Mouse (Mus musculus) urinary bladder, postnatal 4 days (tissue): Measurements from ENCODE around the gene Ccdc77.
"Not testable (repeated sequence)": the region's sequence is repeated elsewhere in the genome, so short reads cannot be mapped to it uniquely, and the experiment has no call there.

ENCODE experiments used
- DNase-seq, 2 experiments: peaks; one replicate each; pipeline ENCODE4 v3.0.0; 2021 to 2022; ENCODE audit warnings: low spot score in 2 of 2

Ccdc77 gene

GRCm38 (mm10) chr6:120309787-120310186 lies 54.4 kb downstream of the Ccdc77 start:
- DNase-seq = no peak

- no peak for DNase-seq
Observed at GRCm38 (mm10) chr6:120309338-120309737, 54.8 kb downstream of the Ccdc77 start.

- DNase-seq = no peak
Observed at GRCm38 (mm10) chr6:120306859-120307594, 57.1 kb downstream of the Ccdc77 start.

- DNase-seq = no peak
Observed at GRCm38 (mm10) chr6:120302755-120303316, 61.3 kb downstream of the Ccdc77 start.

- DNase-seq = peak in 1 of 2 experiments; percentile 31
Observed at GRCm38 (mm10) chr6:120301137-120301536, 63.0 kb downstream of the Ccdc77 start.

- DNase-seq = not testable (repeated sequence)
Observed at GRCm38 (mm10) chr6:120296589-120296988, 67.6 kb downstream of the Ccdc77 start.

GRCm38 (mm10) chr6:120294785-120295133 lies 69.4 kb downstream of the Ccdc77 start:
- DNase-seq = peak; percentile 52 to 66

GRCm38 (mm10) chr6:120294056-120294784 lies 70.0 kb downstream of the Ccdc77 start, which contains the start of the genes D330020A13Rik and B4galnt3:
Gene D330020A13Rik, plus strand, starts transcription at chr6:120294364.
Gene B4galnt3, minus strand, starts transcription at chr6:120294559.
- DNase-seq = no peak

- no peak for DNase-seq
Observed at GRCm38 (mm10) chr6:120291396-120292009, 72.7 kb downstream of the Ccdc77 start.

GRCm38 (mm10) chr6:120289430-120289829 lies 74.7 kb downstream of the Ccdc77 start:
- no peak for DNase-seq

GRCm38 (mm10) chr6:120288541-120288940 lies 75.6 kb downstream of the Ccdc77 start:
- no peak for DNase-seq

GRCm38 (mm10) chr6:120287279-120287678 lies 76.9 kb downstream of the Ccdc77 start:
- DNase-seq = no peak

GRCm38 (mm10) chr6:120276874-120277449 lies 87.2 kb downstream of the Ccdc77 start:
- DNase-seq = no peak

GRCm38 (mm10) chr6:120275301-120275700 lies 88.9 kb downstream of the Ccdc77 start:
- DNase-seq = no peak

GRCm38 (mm10) chr6:120274887-120275286 lies 89.3 kb downstream of the Ccdc77 start:
- DNase-seq = no peak
